Mouse (Mus musculus): ENCODE measurements around the gene Arcn1.
A peak's percentile ranks its signal among the peaks of the same experiment; 100 is the strongest.
"Not testable (repeated sequence)": the region's sequence is repeated elsewhere in the genome, so short reads cannot be mapped to it uniquely, and the experiment has no call there.

The Arcn1 gene

DNA sequence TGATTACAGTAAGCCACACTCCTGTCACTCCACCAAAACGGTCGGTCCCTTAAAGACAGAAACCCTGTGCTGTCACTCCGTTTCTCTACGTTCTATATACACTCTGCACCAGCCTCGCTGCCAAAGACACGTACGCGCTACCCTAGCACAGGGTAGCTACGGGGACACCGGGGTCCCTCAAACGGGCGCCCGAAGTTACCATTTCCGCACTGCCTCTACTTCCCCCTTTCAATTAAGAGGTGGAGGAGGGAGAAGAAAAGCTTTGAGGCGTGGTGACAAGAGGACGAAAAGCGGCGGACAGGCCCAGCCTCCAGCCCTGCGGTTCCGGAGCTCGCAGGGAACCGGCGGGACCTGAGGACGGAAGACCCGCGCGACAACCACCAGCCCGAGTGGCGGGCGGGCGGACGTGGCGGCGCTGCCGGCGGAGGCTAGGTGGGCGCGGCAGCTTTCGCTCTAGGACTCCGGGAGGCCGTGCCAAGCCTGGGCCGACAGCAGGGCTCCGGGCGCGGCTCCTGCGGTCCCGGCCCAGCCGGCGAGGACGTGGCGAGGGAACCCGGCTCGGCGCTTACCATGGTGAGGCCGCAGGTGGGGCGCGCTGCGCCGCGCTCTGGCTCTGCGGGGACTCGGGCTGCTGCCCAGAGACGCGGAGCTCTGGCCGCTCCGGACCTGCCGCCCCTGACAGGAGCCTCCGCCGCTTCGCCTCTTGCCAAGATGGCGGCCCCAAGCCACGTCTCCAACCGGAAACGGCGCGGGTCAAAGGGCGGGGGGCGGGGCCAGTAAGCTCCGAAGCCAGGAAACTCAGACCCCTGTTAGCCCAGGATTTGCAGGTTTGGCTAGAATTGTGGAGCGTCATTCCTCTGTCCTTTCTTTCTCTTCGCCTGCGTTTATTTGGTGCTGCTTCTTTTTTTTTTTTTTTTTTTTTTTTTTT is at the start of gene Arcn1, which contains the start of gene Ift46:
Gene Arcn1 (minus strand): TSS at position 745 of the 928 bp plus-strand sequence.
Gene Ift46 (plus strand): TSS at position 808 of the 928 bp plus-strand sequence.
- DNase-seq (ENCODE audit: extremely low spot score, low spot score): peak; percentile 94

DNA sequence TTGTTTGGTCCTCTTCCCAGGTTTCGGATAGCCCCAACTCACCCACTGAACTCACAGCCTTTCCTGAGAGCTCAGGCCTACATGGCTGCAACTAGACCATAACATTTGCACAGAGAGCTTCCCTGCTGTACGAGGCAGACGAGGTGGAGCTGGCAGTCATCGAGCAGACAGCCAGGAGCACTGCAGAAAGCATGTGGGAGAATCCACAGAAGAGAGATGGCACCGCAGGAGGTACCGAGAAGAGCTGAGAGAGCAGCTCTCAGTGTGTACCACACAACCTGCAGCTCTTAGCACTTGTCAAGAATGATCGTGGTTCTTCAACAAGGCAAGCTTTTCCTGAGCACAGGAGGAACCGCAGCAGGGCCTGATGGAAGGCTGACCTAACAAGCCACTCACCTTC is 46.5 kb upstream of the Arcn1 start:
- DNase-seq (ENCODE audit: extremely low spot score, low spot score): no peak

DNA sequence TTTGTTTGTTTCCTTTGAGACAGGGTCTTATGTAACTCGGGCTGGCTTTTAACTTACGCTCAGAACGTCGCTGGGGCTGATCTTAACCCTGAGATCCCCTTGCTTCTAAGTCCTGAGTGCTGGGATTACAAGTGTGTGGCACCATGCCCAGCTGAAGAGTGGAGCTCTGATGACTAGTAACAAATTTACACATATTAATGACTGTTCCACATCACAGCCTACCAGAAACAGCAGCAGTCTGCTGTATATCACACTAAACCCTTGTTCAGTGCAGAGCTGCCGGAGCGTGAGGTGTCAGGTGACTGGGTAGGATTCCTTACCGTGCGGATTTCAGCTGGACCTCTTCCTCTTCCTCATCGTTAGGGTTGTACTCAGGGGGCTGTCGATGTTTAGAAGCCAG is 42.7 kb upstream of the Arcn1 start:
- no peak for DNase-seq (ENCODE audit: extremely low spot score, low spot score)

DNA sequence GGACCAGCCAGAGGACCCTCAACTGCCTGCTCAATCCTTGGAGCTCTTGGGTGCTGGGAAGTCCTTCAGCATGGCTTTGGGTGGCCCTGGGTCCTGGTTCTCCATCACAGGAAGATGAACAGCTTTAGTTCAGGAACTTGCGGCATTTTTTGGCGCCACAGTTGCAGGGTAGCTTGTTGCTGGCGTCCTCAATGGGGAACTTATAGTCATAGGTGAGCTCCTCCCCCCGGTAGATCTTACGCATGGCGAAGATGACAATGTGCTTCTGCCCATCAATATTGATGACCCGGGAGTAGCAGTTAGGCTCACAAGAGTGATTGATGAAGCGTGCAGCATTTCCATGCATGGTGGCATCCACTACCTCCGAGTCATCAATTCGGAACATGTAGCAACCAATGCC is 40.1 kb upstream of the Arcn1 start:
- DNase-seq (ENCODE audit: extremely low spot score, low spot score): no peak

DNA sequence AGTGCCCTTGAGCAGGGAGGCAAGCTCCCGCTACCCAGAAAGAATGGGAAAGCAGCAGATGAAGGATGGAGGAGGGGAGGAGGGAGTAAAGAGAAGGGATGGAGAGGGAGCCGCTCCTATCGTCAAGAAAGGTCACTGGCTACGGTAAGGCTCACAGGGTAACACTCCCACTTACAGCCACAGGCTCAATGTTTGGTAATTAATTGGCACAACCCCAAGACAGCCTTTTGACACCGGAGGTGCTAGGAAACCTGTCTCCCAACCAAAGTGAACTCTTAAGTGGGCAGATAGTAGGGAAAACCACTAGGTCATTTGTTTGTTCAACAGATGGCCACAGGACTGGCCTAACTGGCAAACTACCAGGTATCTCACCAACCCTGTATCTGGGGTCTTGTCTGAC is 39.5 kb upstream of the Arcn1 start:
- no peak for DNase-seq (ENCODE audit: extremely low spot score, low spot score)

DNA sequence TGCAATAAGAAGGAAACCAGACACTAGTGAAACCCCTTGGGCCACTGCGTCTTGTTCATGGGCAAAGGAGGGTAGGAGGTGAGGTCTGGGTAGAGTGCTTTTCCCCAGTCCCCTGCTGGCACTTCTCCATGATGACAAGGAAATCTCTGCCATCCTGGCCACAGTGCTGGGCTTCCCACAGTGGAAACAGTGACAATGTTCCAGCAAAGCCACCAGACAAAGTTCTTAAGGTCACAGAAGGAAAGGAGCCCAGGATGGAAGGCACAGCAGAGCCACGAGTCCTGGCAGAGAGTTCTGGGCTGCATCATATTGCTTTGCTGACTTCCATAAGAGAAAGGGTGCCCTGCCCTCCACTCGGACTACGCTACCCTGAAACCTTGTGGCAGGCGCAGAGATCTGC is 37.9 kb upstream of the Arcn1 start:
- DNase-seq (ENCODE audit: extremely low spot score, low spot score): no peak

DNA sequence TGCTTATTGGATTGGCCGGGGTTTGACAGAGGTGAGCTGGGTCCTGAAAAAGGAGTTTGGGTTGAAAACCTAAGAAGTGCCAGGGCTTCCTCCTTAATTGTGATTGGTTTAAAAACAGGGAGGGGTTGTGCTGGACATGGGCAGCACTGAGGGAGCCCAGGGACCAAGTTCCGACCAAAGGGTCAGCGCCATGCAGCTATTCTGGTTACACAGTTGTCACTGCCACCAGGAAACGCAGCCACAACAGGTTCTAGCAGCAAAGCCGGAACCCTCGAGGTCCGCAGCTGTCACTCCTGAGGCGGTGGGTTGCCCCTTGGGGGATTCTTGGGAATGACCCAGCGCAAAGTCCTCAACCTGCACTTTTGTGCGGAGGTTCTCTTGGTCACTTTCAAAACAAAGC is 37.0 kb upstream of the Arcn1 start:
- DNase-seq (ENCODE audit: extremely low spot score, low spot score): no peak

DNA sequence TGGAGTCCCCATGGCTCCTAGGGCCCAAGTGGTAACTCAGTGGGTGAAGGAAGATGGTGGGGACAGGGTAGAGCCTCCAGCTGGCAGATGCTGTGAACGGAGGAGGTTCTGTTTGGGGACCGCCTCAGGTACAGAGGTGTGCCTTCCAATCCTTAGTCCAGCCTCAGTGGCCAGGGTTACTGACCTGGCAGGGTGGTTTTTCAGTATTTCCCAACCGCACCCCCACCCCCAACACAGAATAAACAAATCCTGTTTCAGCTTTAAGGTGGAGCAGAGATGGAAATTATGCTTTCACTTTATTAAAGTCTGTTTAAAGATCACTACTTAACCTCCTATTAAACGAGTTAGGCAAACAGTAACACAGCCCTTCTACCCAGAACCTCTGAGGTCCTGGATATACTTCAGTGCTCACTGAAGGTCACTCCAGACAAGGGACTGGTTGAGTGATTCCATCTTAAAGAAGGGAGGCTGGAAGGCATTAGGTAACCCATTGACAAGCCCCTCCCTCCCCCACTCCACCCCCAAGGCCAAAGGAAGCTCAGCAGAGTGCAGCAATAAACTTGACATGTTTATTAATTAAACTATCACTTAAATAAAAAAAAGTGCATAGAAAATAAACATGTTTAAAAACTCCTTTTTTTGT is 35.3 kb upstream of the Arcn1 start, which contains the start of gene Ttc36:
Gene Ttc36 (minus strand): TSS at position 265 of the 643 bp plus-strand sequence.
- DNase-seq (ENCODE audit: extremely low spot score, low spot score): no peak

DNA sequence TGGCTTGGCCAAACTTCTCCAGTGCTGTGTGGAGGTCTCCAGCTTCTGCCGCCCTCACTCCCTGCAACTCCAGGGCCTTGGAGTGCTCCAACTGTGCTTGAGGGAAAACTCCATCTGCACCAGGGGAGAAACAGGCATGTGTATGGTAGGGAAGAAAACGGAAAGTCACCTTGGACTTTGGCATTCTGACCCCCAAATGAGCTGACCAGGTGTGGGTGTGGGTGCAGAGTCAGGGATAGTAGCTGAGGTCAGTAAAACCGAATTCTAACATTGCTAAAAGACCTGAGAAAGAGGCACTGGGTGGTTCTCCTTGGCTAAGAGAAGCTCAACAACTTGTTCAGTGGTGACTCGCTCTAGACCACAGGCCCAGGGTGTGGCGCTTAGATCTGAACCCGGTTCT is 34.0 kb upstream of the Arcn1 start:
- no peak for DNase-seq (ENCODE audit: extremely low spot score, low spot score)

DNA sequence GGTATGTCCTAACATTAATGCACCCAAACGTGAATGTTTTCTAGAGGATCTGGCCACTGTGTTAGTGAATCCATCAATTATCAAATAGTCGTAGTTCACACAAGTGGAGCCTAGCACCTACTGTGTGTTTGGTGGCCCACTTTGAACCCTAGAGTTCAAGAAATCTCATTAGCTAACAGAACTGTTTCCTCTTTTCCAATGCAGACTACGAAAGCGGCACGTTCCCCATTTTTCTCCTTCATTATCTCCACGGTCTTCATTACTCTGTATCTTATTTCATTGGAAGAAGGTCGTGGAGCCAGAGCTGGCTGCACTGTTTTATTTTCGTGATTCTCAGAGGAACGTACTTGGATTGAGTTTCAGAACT is 32.3 kb upstream of the Arcn1 start:
- DNase-seq (ENCODE audit: extremely low spot score, low spot score): no peak

DNA sequence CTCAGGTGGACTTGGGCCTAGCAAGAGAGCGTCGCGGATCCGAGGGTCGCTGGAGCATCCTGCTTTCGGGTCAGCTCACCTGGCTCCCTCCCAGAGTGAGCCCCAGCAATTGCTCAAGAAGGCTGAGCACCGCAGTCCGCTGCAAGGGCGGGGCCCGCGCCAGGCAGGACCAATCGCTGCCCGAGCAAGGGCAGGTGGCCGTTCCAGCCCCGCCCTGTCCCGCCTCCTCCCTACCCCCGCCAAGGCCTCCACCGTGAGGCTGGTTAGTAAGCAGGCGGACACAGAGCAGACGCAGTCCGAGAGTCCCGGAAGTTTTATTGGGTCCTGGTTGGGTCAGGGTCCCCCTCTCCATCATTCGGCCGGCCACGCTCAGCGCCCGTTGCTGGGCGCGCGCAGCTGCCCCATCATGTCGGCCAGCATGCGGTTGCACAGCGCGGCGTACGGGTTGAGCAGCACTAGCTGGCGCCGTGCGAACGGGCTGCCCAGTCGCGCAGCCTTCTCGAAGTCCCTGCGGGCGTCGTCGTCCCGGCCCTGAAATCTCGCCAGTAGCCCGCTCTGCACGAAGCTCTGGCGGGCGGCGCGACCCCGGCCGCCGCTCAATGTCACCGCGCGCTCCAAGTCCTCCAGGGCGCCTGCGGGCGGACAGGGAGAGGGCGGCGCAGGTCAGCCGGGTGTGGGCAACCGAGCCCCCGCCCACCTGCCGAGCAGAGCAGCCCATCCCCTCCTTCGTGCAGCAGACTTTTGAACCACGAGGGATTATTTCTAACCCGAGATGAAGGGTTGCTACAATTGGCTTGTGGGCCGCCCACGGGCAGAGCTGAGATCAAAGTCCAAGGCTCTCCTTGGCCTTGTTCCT is 31.7 kb upstream of the Arcn1 start, which contains the start of gene Tmem25:
Gene Tmem25 (minus strand): TSS at position 206 of the 856 bp plus-strand sequence.
- peak; percentile 87 for DNase-seq (ENCODE audit: extremely low spot score, low spot score)

DNA sequence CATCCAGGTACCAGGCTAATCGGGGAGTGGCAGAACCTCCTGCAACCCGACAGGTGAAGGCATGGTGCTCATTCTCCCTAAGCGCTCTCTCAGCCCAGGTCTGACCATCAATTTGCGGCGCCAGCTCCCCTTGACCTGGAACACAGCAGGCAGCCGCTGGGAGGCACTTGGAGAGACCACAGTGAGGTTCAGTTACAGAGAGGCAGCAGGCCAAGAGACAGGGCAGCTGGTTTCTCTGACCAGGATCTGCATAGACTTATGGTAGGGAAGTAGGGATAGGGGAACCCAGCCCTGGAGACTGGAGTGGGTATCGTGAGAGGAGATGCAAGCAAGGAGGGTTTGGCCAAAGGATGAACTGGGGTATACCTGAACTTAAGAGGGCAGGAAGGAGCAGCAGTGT is 30.7 kb upstream of the Arcn1 start:
- DNase-seq (ENCODE audit: extremely low spot score, low spot score): no peak

DNA sequence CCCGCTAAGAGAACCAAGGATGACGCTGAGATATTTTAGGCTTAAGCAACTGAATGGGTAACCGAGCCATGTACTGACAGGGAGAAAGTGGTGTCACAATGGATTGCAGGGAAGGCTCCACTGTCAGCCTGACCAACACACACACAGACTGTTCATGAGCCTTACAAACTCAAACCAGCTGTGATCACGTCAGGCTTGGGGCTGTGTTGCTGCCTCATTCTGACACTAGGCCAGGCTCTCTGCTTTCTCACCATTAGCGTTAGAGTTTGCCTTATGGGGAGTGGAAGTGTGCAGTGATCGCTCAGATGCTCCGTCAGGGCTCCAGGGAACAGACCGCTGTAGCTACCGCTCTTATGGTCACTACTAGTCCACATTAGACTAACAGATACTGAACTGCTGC is 25.2 kb upstream of the Arcn1 start:
- DNase-seq (ENCODE audit: extremely low spot score, low spot score): no peak

DNA sequence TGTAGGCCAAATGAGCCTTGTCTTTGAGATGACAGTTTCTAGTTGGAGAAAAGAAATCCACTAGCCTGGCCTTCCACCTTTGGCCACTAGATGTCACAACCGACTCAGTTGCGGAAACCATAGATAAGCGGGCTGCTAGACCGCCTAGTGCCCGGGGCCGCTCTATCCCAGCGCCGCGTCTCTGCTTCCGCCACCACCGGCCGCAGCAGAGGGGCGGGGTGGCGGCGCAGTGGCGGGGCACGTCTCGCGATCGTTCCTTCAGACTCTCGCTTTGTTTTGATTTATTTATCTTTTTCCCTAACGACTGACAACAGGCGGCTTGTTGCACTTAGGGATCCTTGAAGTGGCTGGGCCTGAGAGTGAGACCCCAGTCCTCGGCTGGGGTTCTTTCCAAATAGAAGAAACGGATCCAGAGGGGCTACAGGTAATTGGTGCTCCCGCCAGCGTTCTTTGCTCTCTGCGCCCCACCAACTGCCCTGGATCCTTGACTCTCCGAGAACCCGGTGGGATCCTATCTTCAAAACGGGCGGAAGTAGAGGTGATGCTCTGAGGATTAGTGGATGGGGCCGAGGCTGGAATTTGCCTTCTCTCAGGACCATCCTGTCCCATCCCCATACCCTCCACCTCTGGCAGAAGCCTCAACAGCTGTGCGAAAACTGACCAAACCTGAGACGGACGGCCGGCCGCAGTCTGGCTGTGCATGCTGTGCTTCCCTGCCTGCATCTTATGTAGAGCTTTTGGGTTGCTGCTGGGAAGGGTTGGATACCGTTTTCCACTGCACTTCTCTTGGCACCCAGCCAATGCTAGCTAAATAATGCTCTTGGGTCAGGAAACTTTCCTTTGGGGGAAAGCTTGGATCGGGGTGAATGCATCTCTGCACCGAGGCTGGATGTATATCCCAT is 5.4 kb upstream of the Arcn1 start:
- peak; percentile 92 for DNase-seq (ENCODE audit: extremely low spot score, low spot score)

DNA sequence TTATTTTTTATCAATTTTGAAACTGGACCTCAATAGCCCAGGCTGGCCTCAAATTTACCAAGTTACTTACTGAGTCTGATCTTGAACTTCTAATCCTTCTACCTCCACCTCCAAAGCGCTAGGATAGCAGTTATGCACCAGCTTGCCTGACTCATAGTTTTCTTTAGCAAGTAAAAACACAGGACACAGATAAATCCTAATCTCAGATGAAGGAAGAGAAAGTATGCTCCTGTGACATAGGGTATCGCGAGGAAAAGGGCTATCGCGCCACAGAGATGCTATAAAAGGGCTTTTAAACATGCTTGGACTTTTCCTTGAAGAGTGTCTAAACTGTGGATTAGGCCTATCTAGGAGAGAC is 4.7 kb upstream of the Arcn1 start:
- DNase-seq (ENCODE audit: extremely low spot score, low spot score): no peak

DNA sequence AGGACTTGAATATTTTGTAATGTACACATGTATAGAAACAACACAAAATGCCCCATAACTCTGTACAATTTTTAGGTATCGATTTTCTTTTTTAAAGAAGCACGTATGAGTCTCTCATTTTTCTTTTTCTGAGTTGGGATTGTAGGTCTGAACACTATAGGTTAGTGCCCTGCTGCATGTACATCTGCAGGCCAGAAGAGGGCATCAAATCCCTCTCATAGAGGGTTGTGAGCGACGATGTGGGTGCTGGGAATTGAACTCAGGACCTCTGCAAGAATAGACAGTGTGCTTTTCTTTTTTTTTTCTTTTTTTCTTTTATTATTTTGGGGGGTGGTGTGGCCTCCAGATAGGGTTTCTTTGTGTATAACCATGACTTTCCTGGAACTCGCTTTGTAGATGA is 3.7 kb upstream of the Arcn1 start:
- DNase-seq (ENCODE audit: extremely low spot score, low spot score): no peak

DNA sequence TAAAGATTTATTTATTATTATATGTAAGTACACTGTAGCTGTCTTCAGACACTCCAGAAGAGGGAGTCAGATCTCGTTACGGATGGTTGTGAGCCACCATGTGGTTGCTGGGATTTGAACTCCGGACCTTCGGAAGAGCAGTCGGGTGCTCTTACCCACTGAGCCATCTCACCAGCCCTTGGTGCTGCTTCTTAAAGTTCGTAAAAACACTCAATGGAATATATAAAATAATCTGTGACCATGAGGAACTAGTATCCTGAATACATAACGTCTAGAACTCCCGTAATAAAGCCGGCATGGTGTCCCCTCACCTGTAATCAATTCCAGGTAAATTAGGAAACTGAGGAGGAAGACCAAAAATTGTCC is 367 bp upstream of the Arcn1 start:
- not testable (repeated sequence) for DNase-seq (ENCODE audit: extremely low spot score, low spot score)

DNA sequence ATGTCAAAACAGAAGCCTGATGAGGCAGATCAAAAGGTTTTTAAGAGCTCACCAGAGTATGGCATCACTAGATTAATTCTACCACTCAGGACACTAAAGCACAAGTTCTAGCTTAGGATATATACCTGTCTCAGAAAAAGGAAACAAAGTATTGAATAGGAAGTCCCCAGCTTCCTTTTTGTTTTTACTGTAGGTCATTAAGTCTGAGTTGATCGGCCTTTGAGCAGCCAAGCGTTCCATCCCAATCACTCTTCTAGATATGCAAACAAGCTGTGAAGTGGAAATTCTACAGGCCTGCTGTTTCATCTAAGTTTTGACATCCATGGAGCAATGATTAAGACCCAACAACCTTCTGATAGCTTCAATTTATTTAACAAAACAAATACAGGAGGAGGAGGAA is 6.8 kb downstream of the Arcn1 start:
- no peak for DNase-seq (ENCODE audit: extremely low spot score, low spot score)

DNA sequence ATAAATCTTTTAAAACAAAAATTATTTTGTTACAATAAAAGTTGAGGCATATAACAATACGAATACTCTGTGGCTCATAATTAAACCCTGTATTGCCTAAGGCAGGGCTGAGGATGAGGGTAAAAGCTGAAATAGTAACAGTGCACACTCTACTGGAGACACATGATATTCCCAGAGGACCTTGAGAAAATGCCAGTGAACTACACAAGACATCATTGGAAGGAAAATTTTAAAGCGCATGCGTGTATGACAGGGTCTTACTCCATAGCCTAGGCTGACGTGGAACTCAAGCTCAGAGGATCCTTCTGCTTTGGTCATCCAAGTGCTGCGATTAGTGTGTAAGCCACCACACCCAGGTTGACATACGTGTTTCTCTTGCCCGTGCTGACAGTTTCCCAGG is 19.2 kb downstream of the Arcn1 start:
- no peak for DNase-seq (ENCODE audit: extremely low spot score, low spot score)

DNA sequence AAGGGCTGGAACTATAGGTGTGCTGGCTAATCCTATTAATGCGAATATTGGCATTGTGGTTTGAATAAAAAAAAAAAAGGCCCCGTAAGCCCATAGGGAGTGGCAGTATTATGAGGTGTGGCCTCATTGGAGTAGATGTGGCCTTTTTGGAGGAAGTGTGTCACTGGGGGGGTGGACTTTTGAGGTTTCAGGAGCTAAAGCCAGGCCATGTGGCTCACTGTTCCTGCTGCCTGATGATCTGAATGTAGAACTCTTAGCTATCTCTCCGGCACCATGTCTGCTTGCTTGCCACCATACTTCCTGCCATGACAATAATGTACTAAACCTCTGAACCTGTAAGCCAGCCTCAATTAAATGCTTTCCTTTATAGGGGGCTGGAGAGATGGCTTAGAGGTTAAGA is 20.3 kb downstream of the Arcn1 start:
- DNase-seq (ENCODE audit: extremely low spot score, low spot score): no peak

DNA sequence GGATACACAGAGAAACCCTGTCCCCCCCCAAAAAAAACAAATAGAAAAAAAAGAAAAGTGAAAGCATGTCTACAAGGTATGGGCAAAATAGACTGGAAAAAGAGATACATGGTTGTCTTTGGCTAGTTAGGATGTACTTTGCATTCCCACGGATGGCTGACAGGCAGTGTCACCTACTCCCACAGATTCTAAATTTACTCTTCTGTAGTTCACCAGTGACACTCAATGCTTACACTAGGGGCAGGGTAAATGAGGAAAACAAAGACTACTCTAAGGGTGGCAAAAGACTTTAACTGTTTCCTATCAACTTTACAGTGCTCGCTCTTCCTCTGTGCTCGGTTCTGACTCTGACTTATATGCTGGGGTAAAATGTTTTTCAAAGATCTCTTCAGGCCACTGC is 21.0 kb downstream of the Arcn1 start:
- no peak for DNase-seq (ENCODE audit: extremely low spot score, low spot score)

Data from neural tube, embryonic 10.5 days (tissue).